Mouse (Mus musculus) cerebellum, adult 2 months (tissue): Measurements from ENCODE around the gene Fam104a. TPM values are rescaled to one million over a fixed set of nuclear protein-coding genes. Genes with fewer than 3 reads are reported as not detected.

Experiments
- DNase-seq, 2 experiments: peaks; one replicate each; pipeline ENCODE4 v3.0.0; 2021
- H3K27ac ChIP-seq: fragments of 200-500 bp; 2 replicates; pipeline ENCODE4 v1.5.1; 2012; ENCODE audit warnings: low read length, control low read depth, inconsistent platforms; ENCODE audit not compliant: insufficient read depth
- H3K27me3 ChIP-seq: fragments of 200-500 bp; 2 replicates; pipeline ENCODE4 v1.6.1; 2012; ENCODE audit warnings: inconsistent platforms, mild to moderate bottlenecking, low read length, moderate library complexity; ENCODE audit not compliant: control insufficient read depth, insufficient read depth
- H3K4me1 ChIP-seq: fragments of 200-500 bp; 2 replicates; pipeline ENCODE4 v1.6.1; 2011; ENCODE audit warnings: low read length; ENCODE audit not compliant: control insufficient read depth, insufficient read depth
- H3K4me3 ChIP-seq: fragments of 200-500 bp; replicated peaks from 2 replicates; pipeline ENCODE3; 2011; ENCODE audit warnings: mild to moderate bottlenecking, low read depth, low read length, control low read depth; ENCODE audit not compliant: insufficient read depth
- CTCF ChIP-seq: fragments of 200-500 bp; IDR thresholded peaks from 2 replicates; pipeline ENCODE4 v1.5.1; 2011; ENCODE audit warnings: low read depth, mild to moderate bottlenecking, control low read depth, low read length, moderate library complexity, borderline replicate concordance; ENCODE audit not compliant: insufficient read depth
- POLR2A ChIP-seq: fragments of 200-500 bp; IDR thresholded peaks from 2 replicates; pipeline ENCODE4 v1.6.1; 2011; ENCODE audit warnings: low read length, control low read depth, borderline replicate concordance; ENCODE audit not compliant: insufficient read depth
- WGBS: fragments of 180-500 bp; shearing (Covaris S2); methylation state at CpG from one replicate; pipeline ENCODE4 v1.1.7; 2018; 5-methylcytosine and 5-hydroxymethylcytosine counted together
- polyA plus RNA-seq: library from polyadenylated mRNA; depleted of rRNA; stranded (reverse); fragments of >200 nt; gene quantifications from 2 replicates; pipeline ENCODE4 v1.2.3, GENCODE M21; 2012

Fam104a gene
- polyA plus RNA-seq, 1 experiment = 32.9 TPM

GRCm38 (mm10) chr11:113680954-113681353, 3.0 kb downstream of the Fam104a start:
- peaks cover 12% of the 10 kb centered on the region for H3K4me1 ChIP-seq
- no peak for DNase-seq
- H3K4me3 ChIP-seq = no peak overlapping the region
- TF ChIP-seq CTCF = no peak
- no peak for TF ChIP-seq POLR2A
- 78% methylated on average over 2 of the region's 2 CpGs for WGBS
- H3K27me3 ChIP-seq = no peaks in the 10 kb centered on the region
- H3K27ac ChIP-seq = no peak overlapping the region

- Histone ChIP-seq H3K27ac (no peak overlapping the region), H3K4me3 (no peak overlapping the region), H3K4me1 (peaks cover 15% of the 10 kb centered on the region), H3K27me3 (no peaks in the 10 kb centered on the region)
- 45% methylated on average over 8 of the region's 8 CpGs for WGBS
- DNase-seq = peak; percentile 36 to 40
- TF ChIP-seq POLR2A (no peak), CTCF (no peak)
These were observed 5.6 kb downstream of the Fam104a start for GRCm38 (mm10) chr11:113678373-113678772.

GRCm38 (mm10) chr11:113677378-113677777, 6.6 kb downstream of the Fam104a start:
- Histone ChIP-seq H3K4me1 (peaks cover 19% of the 10 kb centered on the region), H3K27ac (no peak overlapping the region), H3K4me3 (no peak overlapping the region), H3K27me3 (no peaks in the 10 kb centered on the region)
- no peak for DNase-seq
- 70% methylated on average over 2 of the region's 2 CpGs for WGBS
- TF ChIP-seq POLR2A (no peak), CTCF (no peak)

GRCm38 (mm10) chr11:113676847-113677246, 7.1 kb downstream of the Fam104a start:
- WGBS = 25% methylated on average over 2 of the region's 2 CpGs
- Histone ChIP-seq H3K4me1 (peaks cover 19% of the 10 kb centered on the region), H3K27me3 (no peaks in the 10 kb centered on the region), H3K27ac (no peak overlapping the region), H3K4me3 (no peak overlapping the region)
- TF ChIP-seq CTCF = no peak
- no peak for DNase-seq

- H3K27ac ChIP-seq = no peak overlapping the region
- no peak overlapping the region for H3K4me3 ChIP-seq
- WGBS = 56% methylated on average over 5 of the region's 5 CpGs
- no peaks in the 10 kb centered on the region for H3K27me3 ChIP-seq
- DNase-seq = no peak
- no peak for TF ChIP-seq POLR2A
- no peak for TF ChIP-seq CTCF
- H3K4me1 ChIP-seq = peaks cover 19% of the 10 kb centered on the region
These were observed 9.4 kb downstream of the Fam104a start for GRCm38 (mm10) chr11:113674595-113674994.

- Histone ChIP-seq H3K4me3 (no peak overlapping the region), H3K4me1 (peaks cover 22% of the 10 kb centered on the region), H3K27ac (peak overlapping the region; percentile 15; the same call in 1 of the 2 replicates), H3K27me3 (no peaks in the 10 kb centered on the region)
- DNase-seq = peak; percentile 30 to 56
- TF ChIP-seq POLR2A (no peak), CTCF (no peak)
- 16% methylated on average over 4 of the region's 4 CpGs for WGBS
These were observed 10.3 kb downstream of the Fam104a start for GRCm38 (mm10) chr11:113673614-113674013.

- no peak for TF ChIP-seq POLR2A
- no peak for TF ChIP-seq CTCF
- H3K4me3 ChIP-seq = no peak overlapping the region
- no peaks in the 10 kb centered on the region for H3K27me3 ChIP-seq
- H3K4me1 ChIP-seq = peaks cover 28% of the 10 kb centered on the region
- DNase-seq = no peak
- no peak overlapping the region for H3K27ac ChIP-seq
- 83% methylated on average over 4 of the region's 4 CpGs for WGBS
These were observed 14.2 kb downstream of the Fam104a start for GRCm38 (mm10) chr11:113669711-113670110.

GRCm38 (mm10) chr11:113668857-113669256, 15.1 kb downstream of the Fam104a start:
- Histone ChIP-seq H3K4me3 (no peak overlapping the region), H3K27me3 (no peaks in the 10 kb centered on the region), H3K4me1 (peaks cover 24% of the 10 kb centered on the region), H3K27ac (no peak overlapping the region)
- no peak for TF ChIP-seq POLR2A
- 76% methylated on average over 5 of the region's 5 CpGs for WGBS
- no peak for DNase-seq
